Comparison of ENCODE assay signal across 8 mouse cellular contexts in genomic region chr5:64860900-64861470, GRCm38 (mm10). TPM values are rescaled to one million over a fixed set of nuclear protein-coding genes. Genes with fewer than 3 reads are reported as not detected.
DNase-seq lines count a peak whose midpoint lies in the region; ATAC-seq lines count a peak whose summit lies in the region.

No protein-coding gene starts in this region.

- peak; percentile 30 for DNase-seq in adrenal gland, postnatal 10 days
- no peak for DNase-seq in adrenal gland, postnatal 25 days
- peak; percentile 17 for DNase-seq in c-Kit-positive CD71-positive TER-119-positive erythroid progenitor cells, embryonic 14.5 days (ENCODE audit: low spot score)
- DNase-seq in kidney, adult 8-10 months: peak; percentile 78 to 82
- DNase-seq in lung, postnatal 10 days: peak; percentile 54
- DNase-seq in left cerebral cortex, adult 8-10 months (ENCODE audit: low spot score in 2 of 2): no peak
- no peak for DNase-seq in gastrocnemius, postnatal 25 days

- ATAC-seq in frontal cortex, adult (ENCODE audit: low TSS enrichment): no peak

RNA-seq across cellular contexts. Expression of gene Klf3, which starts 57.8 kb away (rescaled TPM):
- 10 to 100 TPM; 77.3 to 79.8 TPM for total RNA-seq in adrenal gland, postnatal 10 days (2021)
- 61.6 and 74.6 TPM in 2 replicates for total RNA-seq in adrenal gland, postnatal 25 days (2021)
- 10 to 100 TPM; 21.2 to 30.9 (median 27.5) TPM for total RNA-seq in left cerebral cortex, adult 8-10 months (2022)
- total RNA-seq in gastrocnemius, postnatal 25 days (2021): 10 to 100 TPM; 12.6 to 17.5 TPM

Comparison
In these comparisons a context has a peak if more than half of its experiments do, and no peak if none do; other contexts are left out.
1. DNase-seq: peak in adrenal gland, postnatal 10 days (single experiment), c-Kit-positive CD71-positive TER-119-positive erythroid progenitor cells, embryonic 14.5 days (single experiment), kidney, adult 8-10 months (2 of 2) and lung, postnatal 10 days (single experiment); none in adrenal gland, postnatal 25 days (single experiment), left cerebral cortex, adult 8-10 months (0 of 2) and gastrocnemius, postnatal 25 days (single experiment).